Mouse (Mus musculus) urinary bladder, postnatal 4 days (tissue): ENCODE data around the gene Wfdc2.
A peak's percentile ranks its signal among the peaks of the same experiment; 100 is the strongest.
"Not testable (repeated sequence)": the region's sequence is repeated elsewhere in the genome, so short reads cannot be mapped to it uniquely, and the experiment has no call there.

Experiments used
- DNase-seq, 2 experiments: peaks; one replicate each; pipeline ENCODE4 v3.0.0; 2021 to 2022; ENCODE audit warnings: low spot score in 2 of 2

The Wfdc2 gene

DNA sequence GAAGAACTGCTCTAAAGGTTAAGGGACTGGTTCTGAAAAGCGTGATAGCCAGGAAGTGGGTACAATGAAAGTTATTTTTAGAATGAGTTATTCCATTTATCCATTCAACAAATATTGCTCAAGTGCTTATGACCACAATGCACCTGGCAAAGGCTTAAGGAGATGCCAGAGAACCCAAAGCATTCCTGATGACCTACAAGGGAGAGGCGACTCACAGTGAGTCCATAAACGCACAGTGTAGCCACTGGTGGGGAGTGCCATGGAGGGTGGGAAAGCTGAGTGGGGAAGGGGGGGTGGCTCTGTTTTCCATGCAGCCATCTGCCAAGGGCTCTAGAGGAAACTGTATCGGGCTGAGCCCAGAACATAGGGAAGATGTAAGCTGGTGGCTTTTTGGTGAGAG lies 12.9 kb upstream of the Wfdc2 start:
- DNase-seq: no peak

- no peak for DNase-seq
Measured at GRCm38 (mm10) chr2:164549963-164550894, 12.0 kb upstream of the Wfdc2 start.

GRCm38 (mm10) chr2:164550895-164551269 lies 11.3 kb upstream of the Wfdc2 start:
- no peak for DNase-seq

GRCm38 (mm10) chr2:164551502-164551901 lies 10.7 kb upstream of the Wfdc2 start:
- DNase-seq: no peak

DNA sequence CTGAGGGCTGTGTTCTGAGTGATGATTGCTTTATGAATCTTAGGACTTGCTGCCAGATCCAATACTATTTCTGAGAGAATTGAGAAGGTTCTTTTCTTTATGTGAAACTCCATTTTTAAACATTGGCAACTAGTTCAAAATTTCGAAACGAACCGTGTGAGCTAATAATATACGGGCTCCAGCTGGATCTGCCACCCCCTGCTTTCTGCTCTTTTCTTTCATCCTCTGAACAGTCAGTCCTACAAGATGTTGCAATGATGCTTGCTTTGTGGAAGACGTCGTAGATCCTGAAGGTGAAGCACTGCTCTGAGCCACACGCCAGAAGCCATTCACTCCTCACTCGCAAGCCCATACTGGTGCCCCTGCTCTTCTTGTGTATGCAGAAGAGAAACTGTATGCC lies 3.8 kb upstream of the Wfdc2 start:
- no peak for DNase-seq

GRCm38 (mm10) chr2:164558991-164559645 lies 3.1 kb upstream of the Wfdc2 start:
- DNase-seq: peak in 1 of 2 experiments; percentile 29

- no peak for DNase-seq
Measured at GRCm38 (mm10) chr2:164560106-164560505, 2.1 kb upstream of the Wfdc2 start.

DNA sequence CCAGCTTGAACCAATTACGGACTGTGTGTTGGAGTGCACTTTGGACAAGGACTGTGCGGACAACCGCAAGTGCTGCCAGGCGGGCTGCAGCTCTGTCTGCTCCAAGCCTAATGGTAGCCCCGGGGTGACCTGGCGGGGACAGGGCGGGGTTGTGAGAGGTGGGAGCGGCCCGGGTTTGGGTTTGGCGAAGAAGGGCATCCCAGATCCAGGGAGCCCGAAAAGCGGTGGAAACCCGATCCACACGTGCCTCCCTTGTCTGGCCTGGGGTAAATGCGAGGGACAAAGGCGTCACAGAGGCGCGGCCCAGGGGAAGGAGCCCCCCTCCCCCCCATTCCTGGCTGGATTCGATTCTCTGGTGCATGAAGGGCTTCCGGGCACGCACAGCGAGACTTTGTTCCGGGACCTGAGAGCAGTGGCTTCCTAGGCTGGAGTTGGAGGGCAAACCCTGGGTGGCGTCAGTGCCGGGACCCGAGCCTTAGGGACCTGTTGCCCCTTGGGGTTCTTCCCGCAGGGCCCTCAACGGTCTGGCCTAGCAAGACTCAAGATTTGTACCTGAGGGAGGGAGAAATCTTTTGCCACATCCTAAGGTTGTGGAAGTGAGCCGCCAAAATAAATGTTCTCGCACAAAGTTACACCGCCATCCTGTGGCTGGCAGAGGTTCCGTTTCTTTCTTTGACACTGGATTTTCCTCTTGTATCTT lies 1.3 kb downstream of the Wfdc2 start:
- DNase-seq: peak in 1 of 2 experiments; percentile 44

DNA sequence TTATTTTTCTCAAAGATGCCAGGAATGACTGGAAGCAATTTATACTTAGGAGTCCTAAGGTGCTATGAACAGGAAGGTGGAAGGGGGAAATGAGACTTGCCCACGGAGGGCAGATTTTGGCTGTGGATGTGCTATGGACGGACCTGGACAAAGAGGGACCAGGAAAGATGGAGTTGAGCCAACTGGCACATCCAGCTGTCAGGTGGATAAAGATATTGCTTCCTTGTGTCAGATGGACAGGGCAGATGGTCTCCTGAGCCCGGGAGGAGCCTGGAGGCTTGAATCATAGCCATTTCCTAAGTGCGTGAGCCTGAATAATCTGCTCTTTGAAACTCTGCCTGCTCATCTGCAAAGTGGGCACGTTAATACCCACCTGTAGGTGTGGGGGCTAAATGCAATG lies 2.1 kb downstream of the Wfdc2 start:
- DNase-seq: no peak

- no peak for DNase-seq
Measured at GRCm38 (mm10) chr2:164566997-164567396, 4.8 kb downstream of the Wfdc2 start.

- no peak for DNase-seq
Measured at GRCm38 (mm10) chr2:164567460-164567859, 5.2 kb downstream of the Wfdc2 start.

GRCm38 (mm10) chr2:164573359-164573758 lies 11.1 kb downstream of the Wfdc2 start, which contains the start of gene Spint3:
Gene Spint3, minus strand, starts transcription at chr2:164573459.
- DNase-seq: not testable (repeated sequence)

DNA sequence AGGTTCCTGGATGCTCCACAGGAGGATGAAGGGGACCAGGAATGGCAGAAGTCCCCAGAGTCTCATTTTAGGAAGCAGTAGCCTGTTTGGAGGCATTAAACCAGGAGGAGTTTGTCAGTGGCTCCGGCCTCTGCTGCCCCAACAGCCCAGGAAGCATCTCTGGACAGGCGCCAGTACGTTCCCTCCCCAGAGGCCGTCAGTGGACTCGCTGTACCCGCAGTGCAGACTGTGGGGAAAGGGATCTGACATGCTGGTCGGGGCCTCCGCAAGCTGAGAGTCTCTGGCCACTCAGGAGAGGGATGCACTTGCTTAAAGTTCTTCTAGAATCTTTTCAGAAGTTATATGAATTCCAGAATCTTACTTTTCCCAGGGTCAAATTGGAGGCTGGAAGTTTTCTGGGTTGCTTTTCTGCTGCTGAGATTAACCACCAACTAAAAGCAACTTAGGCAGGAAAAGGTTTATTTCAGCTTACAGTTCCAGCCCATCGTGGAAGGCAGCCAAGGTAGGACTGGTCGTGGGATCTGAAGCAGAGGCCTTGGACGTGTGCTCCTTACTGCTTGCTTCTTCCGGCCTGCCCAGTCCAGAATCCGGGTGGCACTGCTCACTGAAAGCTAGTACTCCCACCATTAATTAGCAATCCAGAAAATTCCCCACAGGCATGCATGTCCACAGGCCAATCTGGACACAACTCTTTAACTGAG lies 23.0 kb downstream of the Wfdc2 start, which contains the start of gene Wfdc6a:
Gene Wfdc6a, minus strand, starts transcription at position 423 of the 701 bp plus-strand sequence.
- not testable (repeated sequence) for DNase-seq

DNA sequence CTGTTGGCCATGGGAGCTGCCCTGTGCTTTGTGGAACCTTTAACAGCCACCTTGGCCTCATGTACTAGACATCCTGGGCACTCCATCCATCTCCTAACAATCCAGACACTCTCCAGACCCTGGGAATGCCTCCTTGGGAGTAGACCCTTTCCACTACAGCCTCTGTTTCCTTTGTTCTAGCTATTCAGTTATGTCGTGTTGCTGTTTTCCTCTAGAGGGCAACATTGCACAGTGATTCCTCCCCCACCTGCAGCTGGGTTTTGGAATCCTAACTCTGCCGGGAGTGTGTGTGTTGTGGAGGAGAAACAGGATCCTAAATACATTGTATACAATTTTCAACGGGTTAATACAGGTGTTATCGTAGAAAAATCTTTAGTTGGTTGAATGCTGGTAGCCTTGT lies 29.8 kb downstream of the Wfdc2 start:
- DNase-seq: no peak

DNA sequence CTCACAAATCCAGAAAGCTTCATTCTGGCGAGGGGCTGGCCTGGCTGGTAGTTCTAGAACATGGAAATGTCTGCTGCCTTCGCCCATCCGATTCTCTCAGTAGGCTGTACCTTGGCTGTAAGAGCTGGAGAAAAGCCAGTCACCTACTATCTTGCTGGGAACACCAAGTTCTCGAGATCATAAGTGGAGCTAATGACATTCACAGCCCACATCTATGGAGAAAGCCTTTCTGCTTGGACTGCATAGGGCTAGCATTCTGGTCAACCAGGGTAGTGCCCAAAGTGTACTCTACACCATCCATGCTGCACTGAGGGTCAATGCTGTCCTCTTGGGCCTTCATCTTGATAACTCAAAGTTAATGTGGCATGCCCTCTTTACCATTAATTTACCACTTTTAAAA lies 31.3 kb downstream of the Wfdc2 start, which contains the start of gene Eppin:
Gene Eppin, minus strand, starts transcription at position 101 of the 400 bp plus-strand sequence.
- no peak for DNase-seq

DNA sequence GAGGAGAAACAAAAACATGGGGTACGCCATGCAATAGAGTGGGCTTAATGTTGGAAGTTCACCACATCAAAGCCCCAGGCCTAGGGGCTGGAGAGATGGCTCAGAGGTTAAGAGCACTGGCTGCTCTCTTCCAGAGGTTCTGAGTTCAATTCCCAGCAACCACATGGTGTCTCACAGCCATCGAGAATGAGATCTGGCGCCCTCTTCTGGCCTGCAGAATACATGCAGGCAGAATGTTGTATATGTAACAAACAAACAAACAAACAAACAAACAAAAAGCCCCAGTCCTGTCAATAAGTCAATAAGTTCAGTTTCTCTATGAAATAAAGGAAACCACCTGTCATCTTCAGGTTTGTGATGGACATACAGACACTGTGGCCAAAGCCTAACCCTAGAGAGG lies 38.0 kb downstream of the Wfdc2 start:
- no peak for DNase-seq

DNA sequence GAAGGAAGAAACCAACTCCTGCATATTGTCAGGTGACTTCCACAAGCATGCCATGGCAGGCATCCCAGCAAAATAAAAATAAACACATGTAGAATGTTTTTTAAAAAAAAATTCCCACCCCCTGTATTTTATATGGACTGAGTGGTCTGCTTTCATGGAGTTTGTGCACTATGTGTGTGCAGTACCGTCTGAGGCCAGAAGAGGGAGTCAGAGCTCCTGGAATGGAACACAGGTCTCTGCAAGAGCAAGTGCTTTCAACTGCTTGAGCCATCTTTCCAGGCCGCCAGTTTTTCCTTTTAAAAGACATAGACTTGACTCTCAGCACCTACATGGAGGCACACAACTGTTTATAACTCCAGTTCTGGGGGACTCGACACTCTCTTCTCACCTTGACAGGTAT lies 41.3 kb downstream of the Wfdc2 start:
- DNase-seq: no peak

- DNase-seq: no peak
Measured at GRCm38 (mm10) chr2:164604411-164604810, 42.2 kb downstream of the Wfdc2 start.

DNA sequence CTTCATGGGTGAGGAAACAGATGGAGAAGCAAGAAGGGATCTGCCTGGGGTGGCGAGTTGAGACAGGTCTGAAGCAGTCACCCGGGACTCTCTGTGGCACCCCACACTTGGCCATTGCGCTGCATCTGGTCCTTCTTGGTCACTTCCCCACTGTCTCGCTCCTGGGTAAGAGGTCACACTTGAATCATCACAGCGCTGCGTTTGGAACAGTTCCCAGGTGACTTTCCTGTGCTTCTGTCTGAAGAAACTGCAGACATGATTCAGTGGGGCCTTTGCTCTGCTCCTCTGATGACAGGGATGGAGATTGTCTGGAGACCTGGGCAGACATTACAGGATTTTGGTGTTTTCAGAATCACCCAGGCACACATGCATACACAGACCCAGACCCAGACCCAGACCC lies 46.6 kb downstream of the Wfdc2 start:
- no peak for DNase-seq

DNA sequence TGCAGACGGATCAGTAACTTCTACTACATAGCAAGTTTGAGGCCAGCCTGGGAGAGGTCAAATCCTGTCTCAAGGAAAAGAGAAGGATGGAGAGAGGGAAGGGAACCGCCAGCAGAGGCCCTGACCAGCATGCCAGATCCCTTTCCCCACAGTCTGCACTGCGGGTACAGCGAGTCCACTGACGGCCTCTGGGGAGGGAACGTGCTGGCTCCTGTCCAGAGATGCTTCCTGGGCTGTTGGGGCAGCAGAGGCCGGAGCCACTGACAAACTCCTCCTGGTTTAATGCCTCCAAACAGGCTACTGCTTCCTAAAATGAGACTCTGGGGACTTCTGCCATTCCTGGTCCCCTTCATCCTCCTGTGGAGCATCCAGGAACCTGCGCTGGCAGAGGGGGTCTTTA lies 51.3 kb downstream of the Wfdc2 start, which contains the start of the genes Wfdc6b and Wfdc8:
Gene Wfdc6b, plus strand, starts transcription at position 52 of the 400 bp plus-strand sequence.
Gene Wfdc8, minus strand, starts transcription at position 156 of the 400 bp plus-strand sequence.
- DNase-seq: peak; percentile 65 to 71

DNA sequence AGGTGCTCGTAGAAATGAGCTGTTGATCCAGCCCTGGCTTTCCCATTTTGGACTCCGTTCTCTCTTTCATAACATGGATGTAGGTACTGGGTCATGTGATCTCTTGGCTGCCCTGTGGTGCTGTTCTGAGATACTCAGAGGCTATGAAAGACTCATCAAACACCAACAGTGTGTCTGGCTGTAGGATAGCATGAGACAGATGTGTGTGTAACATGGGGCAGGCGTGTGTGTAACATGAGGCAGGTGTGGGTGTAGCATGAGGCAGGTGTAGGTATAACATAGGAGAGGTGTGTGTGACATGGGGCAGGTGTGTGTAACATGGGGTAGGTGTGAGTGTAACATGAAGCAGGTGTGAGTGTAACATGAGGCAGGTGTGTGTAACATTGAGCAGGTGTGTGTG lies 53.2 kb downstream of the Wfdc2 start:
- DNase-seq: peak in 1 of 2 experiments; percentile 36
